Mouse (Mus musculus) heart, postnatal 36 days (tissue): ENCODE results near the gene Lamtor1. TPM values are rescaled to one million over a fixed set of nuclear protein-coding genes. Genes with fewer than 3 reads are reported as not detected.
A peak's percentile ranks its signal among the peaks of the same experiment; 100 is the strongest.
"Not testable (repeated sequence)": the region's sequence is repeated elsewhere in the genome, so short reads cannot be mapped to it uniquely, and the experiment has no call there.

ENCODE experiments used
- DNase-seq, 2 experiments: peaks; one replicate each; pipeline ENCODE4 v3.0.0; 2021 to 2022
- intact Hi-C: fragments of 180-260 bp; cut with DNase I; formaldehyde crosslinking; loops from one replicate; pipeline ENCODE4 v1.15.1; 2025
- total RNA-seq, 2 experiments: library from RNA; stranded (reverse); gene quantifications; 2 replicates each; pipeline ENCODE4 v1.2.3; 2021

The Lamtor1 gene
- total RNA-seq, 2 experiments from 2014 or later, result 110 to 111 TPM

GRCm38 (mm10) chr7:101949008-101949407 is 43.3 kb downstream of the Lamtor1 start:
- DNase-seq, intact Hi-C loops: not testable (repeated sequence)

GRCm38 (mm10) chr7:101951648-101952047 is 45.9 kb downstream of the Lamtor1 start:
- no peak for DNase-seq
- intact Hi-C loops, result no loop called here

DNA sequence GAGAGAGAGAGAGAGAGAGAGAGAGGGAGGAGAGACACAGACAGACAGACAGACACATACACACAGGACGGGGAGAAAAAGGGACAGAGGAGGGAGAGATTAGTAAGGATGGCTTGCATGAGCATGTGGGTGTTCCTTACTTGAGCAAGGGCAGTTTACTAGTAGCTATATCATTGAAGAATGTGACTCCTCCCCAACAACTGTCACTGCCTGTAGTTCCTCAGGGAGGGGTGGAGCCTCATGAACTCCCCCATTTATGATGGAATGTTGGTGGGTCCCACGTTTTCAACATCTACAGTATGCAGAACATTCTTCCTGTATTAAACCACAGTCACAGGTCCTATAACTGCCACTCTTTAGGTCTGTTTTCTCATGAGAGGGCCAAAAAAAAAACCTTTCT is 46.4 kb downstream of the Lamtor1 start:
- intact Hi-C loops, result no loop called here
- DNase-seq, result no peak

- intact Hi-C loops, result no loop called here
- DNase-seq, result no peak
Measured at GRCm38 (mm10) chr7:101954163-101954562, 48.5 kb downstream of the Lamtor1 start.

DNA sequence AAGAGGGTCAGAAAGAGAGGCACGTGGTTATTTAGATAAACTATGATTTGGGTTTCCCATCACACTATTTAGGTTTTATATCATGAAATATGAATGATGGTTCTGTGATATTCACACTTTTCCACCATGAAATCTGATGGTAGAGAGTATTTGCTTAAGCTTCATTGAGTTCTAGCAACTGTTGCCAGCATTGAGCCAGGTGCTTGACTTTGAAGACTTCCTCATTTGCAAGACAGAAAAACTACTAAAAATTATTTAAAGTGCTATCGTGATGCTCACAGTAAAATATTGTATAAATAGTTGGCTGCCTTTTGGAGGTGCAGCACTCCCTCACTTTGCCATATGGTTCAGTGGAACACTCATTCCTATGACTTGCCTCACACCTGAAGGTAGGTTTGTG is 49.6 kb downstream of the Lamtor1 start:
- DNase-seq, result no peak
- intact Hi-C loops, result no loop called here

- no peak for DNase-seq
- intact Hi-C loops, result no loop called here
Measured at GRCm38 (mm10) chr7:101955862-101956261, 50.2 kb downstream of the Lamtor1 start.

- intact Hi-C loops, result no loop called here
- no peak for DNase-seq
Measured at GRCm38 (mm10) chr7:101956481-101956880, 50.8 kb downstream of the Lamtor1 start.

DNA sequence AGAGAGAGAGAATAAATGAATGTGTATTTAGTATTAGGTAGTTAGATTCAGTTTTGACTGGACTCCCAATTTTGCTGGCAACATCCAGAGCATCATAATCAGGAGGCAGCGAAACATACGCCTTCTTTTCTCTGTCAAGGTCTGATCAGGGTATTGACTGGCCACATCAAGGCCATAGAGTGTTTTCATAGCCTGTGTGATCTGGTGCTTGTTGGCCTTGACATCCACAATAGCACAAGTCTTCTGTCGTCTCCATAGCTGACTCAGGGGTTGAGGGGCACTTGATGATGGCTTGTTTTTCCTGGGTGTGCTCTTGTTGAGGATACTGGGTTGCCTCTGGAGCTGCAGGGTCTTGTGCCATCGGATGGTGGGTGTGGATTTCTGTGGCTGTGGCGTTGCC is 51.2 kb downstream of the Lamtor1 start:
- DNase-seq, result no peak
- intact Hi-C loops, result no loop called here

DNA sequence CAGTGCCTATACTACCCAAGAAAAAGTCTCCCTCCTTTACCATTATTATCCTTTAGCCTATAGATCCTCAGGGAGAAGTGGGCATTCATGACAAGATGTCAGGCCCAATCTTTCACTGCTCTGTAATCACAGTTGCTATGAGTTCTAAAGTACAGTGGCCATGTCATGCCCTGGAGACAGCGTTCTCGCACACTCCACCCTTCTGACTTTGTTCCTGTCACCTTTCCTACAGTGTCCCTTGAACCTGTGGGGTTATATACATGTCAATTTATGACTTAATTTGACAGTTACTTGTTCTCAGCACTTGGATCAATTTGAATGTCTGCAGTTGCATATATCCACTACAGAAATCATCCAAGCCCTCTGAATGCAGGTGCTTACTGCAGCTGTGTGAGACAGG is 57.1 kb downstream of the Lamtor1 start:
- no peak for DNase-seq
- intact Hi-C loops, result no loop called here

- intact Hi-C loops, result no loop called here
- no peak for DNase-seq
Measured at GRCm38 (mm10) chr7:101963621-101964020, 57.9 kb downstream of the Lamtor1 start.

DNA sequence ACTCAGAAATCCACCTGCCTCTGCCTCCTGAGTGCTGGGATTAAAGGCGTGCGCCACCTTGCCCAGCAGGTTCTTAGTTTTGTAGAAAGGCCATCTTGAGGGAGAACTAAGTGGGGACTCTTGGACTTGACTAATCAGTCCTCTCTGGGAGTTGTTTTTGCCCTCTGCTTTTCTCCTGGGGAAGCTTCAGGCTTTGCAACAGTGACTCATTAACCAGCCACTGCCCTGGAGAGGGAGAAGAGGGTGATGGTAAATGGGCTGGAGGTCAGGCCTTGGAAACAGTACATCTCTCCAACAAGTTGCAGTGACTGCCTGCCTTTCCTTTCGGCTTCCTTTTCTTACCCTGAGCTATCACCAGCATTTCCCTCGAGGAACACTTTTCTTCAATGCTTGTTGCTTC is 58.8 kb downstream of the Lamtor1 start:
- intact Hi-C loops, result no loop called here
- no peak for DNase-seq

GRCm38 (mm10) chr7:101965606-101966005 is 59.9 kb downstream of the Lamtor1 start:
- no peak for DNase-seq
- intact Hi-C loops, result no loop called here

DNA sequence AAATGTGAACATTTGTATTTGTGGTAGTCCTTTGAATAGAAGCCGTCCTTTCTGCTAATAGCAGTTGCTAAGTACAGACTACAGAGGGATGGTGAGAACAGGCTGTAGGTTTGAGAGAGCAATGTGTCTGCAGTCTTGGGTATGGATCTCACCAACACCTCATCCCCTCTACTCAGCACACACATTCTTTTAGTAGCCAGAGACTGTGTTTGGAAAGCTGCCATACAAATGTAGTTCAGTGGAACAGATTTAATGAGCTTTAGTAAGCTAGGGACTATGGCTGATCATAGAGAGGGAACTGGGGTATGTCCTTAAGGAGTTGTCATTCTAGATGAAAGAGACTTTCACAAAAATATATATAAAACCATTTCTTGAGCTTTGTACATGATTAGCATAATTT is 61.6 kb downstream of the Lamtor1 start:
- intact Hi-C loops, result no loop called here
- no peak for DNase-seq

- intact Hi-C loops, result no loop called here
- no peak for DNase-seq
Measured at GRCm38 (mm10) chr7:101968751-101969150, 63.0 kb downstream of the Lamtor1 start.

DNA sequence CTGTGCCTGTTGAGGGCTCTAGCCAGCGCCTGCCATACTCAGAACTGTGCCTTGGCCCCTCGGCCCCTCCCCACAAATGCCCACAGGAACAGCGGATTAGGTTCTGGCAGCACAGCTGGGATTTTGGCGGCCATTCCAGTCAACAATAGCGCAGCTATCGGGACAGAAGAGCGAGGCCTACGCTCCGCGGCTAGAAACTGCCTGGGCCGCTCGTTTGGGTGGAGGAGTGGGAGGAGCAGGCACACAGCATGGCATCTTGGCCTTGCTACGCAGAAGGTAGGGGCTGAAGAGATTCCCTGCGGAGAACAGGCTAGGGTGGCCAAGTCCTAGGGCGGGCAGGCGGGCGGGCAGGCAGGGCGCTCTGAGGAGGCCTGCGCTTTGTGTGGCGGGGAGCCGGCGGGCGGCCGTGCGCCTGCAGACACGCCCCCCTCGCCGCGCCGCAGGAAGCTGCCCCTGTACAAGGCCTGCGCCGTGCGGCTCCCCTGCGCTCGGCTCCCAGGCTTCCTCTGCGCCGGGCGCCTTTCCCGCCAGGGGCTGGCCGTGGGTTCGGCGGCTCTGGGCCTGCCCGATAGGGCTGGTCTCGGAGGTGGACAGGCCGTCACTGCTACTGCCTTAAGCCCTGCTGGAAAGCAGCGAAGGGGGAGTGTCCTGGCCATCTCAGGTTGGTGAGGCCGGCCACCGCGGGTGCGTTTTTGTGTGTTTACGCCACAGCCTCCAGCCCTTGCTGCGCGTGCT is 64.2 kb downstream of the Lamtor1 start:
- intact Hi-C loops, result loop anchor here (2.0 kb wide), 1 partner anchor 35 kb away; the partner anchor contains the start of gene Numa1

GRCm38 (mm10) chr7:101970429-101970775 is 64.7 kb downstream of the Lamtor1 start:
- intact Hi-C loops, result loop anchor here (2.0 kb wide), 1 partner anchor 36 kb away; the partner anchor contains the start of gene Numa1
- peak; percentile 90 to 94 for DNase-seq

More for the DNA sequence above, 64.2 kb downstream of the Lamtor1 start:
- DNase-seq, result peak; percentile 86 to 90

DNA sequence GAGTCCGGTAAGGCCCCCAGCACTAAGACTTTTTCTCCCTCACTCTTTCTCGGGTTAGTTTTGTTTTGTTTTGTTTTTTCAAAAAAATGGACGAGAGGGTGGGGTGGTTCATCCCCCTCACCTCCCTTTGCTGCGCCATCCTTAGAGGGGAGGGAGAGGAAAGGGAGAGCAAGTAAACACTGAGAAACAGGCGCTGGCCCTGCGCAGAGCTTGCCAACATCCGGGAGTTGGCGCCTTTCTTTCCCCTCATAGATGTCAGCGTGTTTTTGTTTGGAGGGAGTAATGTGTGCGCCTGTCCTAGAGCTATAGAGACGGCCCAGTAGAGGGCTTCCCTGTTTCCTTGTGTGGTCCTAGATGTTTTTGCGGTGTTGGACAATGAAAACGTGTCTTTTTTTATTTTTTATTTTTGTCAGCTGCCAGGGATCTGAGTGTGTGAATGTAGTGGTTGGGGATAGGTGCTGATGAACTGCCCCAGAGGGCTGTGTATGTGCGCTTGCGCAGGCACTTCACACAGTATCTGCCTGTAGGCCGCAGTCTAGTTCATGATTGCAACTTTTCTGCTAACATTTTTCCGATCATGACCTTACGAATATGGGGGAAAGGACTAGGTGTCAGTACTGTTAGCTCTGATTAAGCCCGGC is 65.2 kb downstream of the Lamtor1 start:
- DNase-seq, result peak; percentile 77 to 85
- intact Hi-C loops, result loop anchor here (2.0 kb wide), 1 partner anchor 36 kb away; the partner anchor contains the start of gene Numa1

GRCm38 (mm10) chr7:101971721-101972120 is 66.0 kb downstream of the Lamtor1 start:
- intact Hi-C loops, result loop anchor here (2.0 kb wide), 1 partner anchor 37 kb away; the partner anchor contains the start of gene Numa1
- DNase-seq, result no peak

DNA sequence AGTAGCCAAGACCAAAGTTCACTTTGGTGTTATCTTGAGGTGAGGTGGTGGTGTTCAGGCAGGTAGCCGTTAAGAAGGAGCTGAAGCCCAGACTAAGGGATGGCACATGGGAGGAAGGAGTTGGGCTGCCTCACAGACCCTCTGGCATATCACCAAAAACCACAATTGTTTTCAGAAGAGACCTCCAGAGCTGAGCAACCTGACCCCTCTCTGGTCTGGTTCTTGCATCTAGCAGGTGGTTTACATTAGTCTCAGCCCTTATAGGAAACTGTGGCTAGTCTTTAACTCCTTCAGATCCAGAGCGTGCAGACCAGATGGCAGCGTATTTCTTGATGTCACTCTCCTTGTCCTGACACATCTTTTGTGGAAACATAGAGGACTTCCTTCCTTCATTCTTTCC is 68.0 kb downstream of the Lamtor1 start:
- DNase-seq, result no peak
- intact Hi-C loops, result loop anchor here (2.0 kb wide), 1 partner anchor 21 kb away; no protein-coding TSS in a partner anchor

DNA sequence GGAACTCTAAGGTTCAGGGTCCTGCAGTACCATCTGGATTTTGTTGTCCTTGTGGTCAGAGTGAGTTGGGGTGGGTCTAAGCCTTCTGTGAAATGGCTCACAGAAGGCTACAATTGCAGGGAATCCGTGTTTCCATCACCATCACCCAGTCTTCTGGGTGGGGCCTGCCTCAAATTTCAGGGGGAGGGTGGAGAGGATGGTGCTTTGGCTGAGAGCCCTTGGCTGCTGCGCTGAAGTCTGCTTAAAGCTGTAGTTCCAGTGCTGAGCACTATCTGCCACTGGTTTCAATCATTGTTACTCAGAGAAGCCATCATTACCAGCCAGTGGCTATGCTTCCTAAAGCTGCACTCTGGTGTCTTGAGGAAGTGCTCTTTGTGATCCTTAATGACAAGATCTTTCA is 68.8 kb downstream of the Lamtor1 start:
- DNase-seq, result peak; percentile 57 to 63
- intact Hi-C loops, result loop anchor here (2.0 kb wide), 1 partner anchor 20 kb away; no protein-coding TSS in a partner anchor
